Mouse (Mus musculus): ENCODE measurements around the gene Ehd1.

Ehd1 gene

DNA sequence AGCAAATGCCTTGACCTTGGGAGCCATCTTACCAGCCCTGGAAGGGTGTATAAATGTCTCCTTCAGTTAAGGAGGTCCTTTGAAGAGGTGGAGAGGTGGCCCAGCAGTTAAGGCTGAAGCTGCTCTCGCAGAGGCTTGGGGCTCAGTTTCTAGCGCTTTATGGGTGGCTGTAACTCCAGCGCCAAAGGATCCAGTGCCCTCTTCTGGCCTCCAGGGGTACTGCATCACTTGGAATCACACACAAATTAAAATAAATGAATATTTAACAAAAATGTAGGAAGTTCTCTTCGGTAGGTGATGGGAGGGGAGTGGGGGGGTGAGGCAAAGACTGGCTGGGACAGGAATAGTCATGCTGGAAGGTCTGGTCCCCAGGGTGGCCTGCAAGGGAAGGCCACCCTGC, 15.6 kb upstream of the Ehd1 start:
- no peak for DNase-seq

DNA sequence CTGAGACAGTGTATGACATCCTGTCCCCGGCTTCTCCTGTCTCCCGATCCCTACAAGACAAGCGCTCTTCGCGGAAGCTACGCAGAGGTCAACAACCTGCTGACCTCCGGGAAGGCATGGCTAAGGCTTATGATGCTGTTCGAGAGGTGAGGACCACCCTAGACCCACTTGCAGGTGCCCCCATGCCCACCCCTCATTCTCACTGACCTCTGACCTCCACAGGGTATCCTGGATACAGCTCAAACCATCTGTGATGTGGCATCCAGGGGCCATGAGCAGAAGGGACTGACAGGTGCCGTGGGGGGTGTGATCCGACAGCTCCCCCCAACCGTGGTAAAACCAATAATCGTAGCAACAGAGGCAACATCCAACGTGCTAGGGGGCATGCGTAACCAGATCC, 15.1 kb upstream of the Ehd1 start:
- DNase-seq, result no peak

DNA sequence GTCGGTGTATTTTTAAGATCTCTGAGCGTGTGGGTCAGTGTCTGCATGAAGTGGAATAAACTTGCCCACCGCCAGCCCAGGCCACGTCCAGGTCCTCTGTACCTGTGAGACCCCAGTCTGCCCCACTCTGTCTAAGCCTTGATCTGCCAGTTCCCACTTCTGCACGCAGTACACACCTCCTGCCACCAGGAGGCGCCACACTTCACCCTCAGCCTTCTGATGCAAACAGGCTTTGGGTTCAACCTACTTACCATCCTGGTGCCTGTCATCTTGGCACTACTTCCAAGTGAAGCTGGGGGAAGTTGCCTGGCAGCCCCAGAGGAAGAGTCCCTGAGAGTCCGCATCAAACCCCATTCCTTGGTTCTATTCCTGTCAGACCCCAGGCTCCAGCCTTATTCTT, 14.3 kb upstream of the Ehd1 start:
- DNase-seq, result peak; percentile 75

DNA sequence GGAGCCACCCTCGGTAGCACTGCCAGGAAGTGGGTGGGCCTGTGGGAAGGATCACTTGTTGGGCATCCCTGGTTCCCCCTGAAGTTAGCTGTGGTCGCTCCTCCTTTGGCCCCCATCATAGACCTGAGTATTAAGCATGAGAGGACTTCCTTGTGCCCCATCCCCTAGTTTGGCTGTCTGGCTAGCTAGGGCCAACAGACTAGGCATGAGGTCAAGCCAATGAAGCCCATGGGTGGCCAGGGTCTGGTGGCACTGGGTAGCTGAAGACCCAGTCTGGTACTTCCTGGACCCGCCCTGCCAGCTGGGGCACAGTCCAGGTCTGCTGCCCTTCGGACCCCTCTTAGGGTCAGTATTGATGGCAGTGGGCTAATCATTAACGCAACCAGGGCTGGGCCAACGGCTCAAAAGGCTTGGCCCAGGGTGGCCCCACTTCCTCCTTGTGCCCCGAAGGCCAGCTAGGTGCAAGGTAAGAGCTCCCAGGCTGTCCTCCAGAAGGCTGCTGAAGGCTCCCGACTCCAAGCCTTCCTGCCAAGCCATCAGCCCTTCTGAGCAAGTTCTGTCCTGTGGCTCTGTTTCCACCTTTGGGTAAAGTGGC, 13.6 kb upstream of the Ehd1 start:
- DNase-seq, result no peak

- DNase-seq, result no peak
Observed at GRCm38 (mm10) chr19:6264200-6264599, 12.3 kb upstream of the Ehd1 start.

DNA sequence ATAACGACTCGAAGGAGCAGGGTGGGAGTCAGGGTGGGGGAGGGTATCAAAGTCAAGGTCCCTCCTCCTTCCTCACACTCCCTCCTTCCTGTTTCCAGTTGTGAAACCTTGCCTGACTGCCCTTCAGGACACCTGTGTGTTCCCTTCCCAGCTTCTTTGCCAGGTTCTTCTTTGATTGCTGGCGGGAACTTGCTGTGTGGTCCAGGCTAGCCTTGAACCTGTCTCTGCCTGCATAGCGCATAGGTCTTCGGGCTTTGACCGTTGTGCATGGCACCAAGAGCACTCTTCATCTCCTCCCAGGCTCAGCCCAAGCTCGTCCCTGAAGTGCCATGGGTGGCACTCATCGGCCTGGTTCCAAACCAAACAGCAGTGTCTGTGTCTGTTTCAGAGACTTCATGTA, 11.6 kb upstream of the Ehd1 start:
- DNase-seq, result no peak

- no peak for DNase-seq
Observed at GRCm38 (mm10) chr19:6265727-6266182, 10.8 kb upstream of the Ehd1 start.

GRCm38 (mm10) chr19:6267306-6268169, 9.0 kb upstream of the Ehd1 start:
- DNase-seq, result no peak

DNA sequence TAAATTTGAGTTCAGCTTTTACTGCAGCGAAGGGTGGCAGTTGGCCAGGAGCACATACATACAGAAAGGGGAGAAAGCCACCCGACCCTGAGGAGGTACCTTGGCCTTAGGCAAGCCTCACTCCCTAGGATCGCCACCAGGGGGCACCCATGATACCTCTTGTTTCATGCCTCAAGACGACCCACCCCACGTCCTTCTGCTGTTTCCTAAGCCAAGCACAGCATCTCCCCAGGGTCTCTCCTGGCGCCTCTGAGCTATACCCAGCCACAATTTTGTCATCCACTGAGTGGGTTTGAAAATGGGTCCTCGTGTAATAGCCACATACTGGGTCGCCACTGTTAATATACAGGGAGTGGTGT, 8.4 kb upstream of the Ehd1 start:
- peak; percentile 84 to 89 for DNase-seq

DNA sequence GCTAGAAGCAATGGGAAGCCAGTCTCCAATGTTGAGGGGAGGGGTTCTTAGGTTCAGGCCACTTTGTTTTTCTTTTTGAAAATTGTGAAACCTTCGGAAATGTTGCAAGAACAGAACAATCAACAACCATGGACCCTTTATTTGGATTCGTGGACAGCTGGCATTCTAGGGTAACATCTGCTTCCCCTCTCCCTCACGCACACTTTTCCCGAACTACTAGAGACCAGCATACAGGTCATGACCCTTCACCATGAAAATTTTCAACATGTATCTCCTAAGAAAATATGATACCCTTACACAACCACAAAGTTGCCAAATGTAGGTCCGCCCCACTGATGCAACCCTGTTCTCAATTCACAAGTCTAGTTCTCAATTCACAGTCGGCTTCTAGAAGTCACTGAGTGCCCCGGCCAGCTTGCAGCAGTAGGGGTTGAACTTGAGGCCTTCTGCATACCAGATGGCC, 7.8 kb upstream of the Ehd1 start:
- no peak for DNase-seq

GRCm38 (mm10) chr19:6269798-6270475, 6.6 kb upstream of the Ehd1 start:
- no peak for DNase-seq

DNA sequence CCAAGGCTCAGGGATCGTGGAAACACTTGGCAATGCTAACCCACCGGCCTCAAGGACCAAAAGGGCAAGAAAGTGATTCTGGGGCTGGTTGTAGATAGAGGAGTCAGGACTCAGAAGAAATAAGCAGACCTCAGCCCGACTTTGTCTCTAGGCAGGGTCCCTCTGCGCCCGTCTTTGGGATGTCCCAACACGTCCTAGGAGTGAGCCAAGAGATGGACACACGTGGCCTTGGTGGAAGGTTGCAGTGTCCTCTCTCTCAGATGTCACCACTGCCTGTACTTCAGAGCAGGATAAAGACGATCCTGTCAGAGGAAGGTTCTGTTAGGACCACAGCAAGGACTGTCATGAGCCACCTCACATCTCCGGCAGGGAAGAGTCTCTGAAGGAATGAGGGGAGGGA, 5.9 kb upstream of the Ehd1 start:
- DNase-seq, result no peak

GRCm38 (mm10) chr19:6271206-6271605, 5.3 kb upstream of the Ehd1 start:
- DNase-seq, result no peak

- no peak for DNase-seq
Observed at GRCm38 (mm10) chr19:6272053-6272452, 4.5 kb upstream of the Ehd1 start.

DNA sequence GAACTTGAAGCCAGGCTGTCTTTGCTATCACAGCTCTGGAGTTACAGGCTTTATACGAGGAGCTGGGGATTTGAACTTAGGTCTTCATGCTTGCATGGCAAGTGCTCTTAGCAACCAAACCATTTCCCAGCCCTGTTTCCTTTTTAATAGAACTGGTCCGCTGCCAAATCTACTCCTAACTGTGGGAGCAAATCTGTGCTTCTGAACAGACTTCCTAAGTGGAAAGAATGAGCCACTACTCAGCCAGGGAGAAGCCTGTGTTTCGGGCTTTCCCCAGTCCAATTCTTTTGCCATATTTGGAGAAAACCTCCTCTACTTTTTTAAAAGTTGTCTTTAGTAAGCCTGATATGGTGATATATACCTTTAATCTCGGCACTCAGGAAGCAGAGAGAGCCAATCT, 3.8 kb upstream of the Ehd1 start:
- no peak for DNase-seq

DNA sequence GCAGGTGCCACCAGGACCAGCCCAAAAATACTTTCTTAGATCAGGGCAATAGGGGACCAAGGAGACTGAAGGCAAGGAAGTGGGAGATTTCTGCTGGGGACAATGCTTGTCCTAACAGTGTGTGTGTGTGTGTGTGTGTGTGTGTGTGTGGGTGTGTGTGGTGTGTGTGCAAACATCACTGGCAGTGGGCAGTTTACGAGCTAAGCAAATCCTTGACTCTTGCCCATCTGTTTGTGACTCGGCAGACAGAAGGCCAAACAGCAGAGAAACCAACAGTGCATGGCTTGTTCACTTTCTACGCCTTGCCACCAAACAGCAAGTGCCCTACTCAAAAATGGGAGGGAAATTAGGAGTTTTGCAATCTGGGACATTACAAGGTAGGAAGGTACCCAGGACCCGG, 2.9 kb upstream of the Ehd1 start:
- no peak for DNase-seq

DNA sequence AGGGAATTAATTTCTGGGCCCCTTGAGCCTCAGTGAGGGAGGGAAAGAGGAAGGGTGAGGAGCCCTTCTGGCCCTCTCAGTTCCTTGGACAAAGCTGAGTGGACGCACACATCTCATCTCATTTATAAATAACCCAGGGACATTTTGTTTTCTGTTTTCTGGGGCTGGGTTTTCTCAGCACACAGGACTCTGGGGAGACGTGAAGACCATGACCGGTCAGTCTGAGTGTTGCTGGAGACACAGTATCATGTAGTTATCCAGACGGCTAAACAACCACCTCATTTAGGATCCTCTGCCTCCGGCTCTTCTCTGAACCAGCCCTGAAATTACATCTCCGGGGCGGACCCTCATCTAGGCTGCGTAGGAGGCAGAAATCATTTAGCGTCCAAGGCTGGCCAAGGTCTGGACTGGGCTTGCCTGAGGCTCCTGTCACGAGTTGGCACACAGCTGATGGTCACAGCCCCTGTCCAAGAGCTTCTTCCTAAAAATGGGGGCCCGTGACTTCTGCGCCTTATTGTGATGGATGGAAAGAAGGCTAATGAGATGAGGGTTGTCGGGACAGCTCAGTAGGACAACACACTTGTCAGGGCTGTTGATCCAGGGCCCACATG, 2.4 kb upstream of the Ehd1 start:
- DNase-seq, result no peak

DNA sequence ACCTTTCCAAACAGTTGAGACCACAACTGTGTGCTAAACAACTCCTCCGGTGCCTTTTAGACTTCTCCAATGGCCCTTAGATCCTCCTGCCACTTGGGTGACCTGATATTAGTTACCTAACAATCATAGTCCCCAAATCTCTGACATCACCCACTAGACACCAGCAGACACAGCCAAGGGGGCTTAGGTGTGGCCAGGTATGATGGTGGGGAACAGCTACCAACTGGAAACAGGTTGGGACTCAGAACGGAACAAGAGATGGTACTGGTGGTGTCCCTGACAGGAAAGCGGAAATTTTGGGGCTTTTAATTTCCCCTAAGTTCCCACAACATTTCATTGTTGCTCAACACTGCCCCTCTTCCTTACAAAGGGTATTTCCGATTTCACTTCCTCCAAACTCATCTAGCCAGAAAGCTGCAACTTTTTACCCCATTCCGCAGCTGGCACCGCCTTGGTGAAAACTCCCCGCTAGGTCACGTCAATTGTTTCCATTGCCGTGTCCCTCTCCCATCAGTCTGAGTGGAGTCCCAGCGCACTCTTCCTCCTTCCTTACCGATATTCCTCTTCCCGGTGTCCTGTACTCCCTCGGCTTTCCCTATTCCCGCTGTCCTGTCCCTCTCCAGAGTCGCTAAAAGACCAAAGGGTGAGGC, 660 bp upstream of the Ehd1 start:
- peak in 1 of 2 experiments; percentile 59 for DNase-seq

DNA sequence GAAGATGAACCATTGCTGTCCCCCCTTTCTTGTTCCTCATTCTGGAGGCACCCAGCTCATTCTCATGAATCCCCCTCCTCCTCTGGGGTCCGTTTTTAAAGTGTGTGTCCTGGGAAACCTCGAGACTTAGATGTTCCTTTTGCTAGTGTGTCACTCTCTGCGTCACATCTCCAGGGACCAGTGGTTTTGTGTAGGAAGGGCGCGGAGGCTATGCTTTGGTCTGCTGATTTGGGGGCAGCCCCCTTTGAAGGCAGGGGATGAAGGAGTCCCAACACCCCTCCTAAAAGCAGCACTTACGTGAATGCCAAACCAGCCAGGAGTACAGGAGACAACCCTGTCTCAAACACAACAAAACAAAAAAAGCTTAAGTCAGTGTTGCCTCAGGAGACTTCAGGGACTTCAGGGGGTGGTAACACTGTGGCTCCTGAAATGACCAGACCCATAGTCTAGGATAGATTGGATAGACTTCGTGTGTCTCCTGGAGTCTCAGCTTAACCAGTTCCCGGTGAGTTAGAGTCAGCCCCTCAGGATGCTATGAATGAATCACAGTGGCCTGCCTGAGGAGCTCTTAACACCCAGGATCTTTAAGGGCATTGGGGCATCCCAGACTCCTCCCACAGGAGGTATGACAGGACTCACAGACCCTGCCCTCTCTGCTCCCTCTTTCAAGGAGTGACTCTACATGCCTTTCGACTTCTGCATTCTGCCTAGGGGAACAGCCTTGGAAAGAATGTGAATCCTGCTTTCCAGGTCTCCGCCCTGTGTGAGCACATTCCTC, 1.3 kb downstream of the Ehd1 start:
- no peak for DNase-seq

- DNase-seq, result no peak
Observed at GRCm38 (mm10) chr19:6278439-6279073, 2.0 kb downstream of the Ehd1 start.

DNA sequence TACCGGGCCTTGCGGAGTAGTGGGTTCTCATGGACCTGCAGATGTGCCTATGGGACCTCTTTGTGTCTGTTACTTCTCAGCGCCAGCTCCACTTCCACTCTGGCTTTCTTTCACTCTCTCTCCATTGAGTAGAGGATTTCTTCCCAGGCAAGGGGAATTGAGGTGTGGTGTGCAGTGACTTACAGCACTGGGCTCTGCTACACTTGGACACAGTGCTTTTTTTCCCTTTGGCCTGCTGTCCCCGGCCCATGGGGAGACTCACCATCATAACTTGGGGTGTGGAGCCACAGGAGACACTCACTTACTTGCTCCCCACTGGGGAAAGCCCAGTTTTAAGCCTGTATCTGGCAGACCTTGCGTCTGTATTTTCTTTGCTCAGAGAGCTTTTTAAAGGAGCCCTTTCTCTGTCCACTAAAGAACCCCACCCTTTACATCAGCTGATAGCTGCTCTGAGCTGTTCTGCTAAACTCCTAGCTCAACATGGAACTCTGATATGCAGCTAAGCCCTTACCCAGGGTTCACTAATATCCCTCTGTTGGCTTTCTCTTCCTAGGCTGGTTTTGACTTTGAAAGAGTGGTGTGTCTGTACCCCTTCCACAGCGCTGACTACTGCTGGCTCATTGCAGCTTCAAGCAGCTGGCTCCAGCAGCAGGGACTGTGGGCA, 3.1 kb downstream of the Ehd1 start:
- no peak for DNase-seq

Data from thymus, postnatal 36 days (tissue).